Mouse (Mus musculus): Measurements from ENCODE around the gene Itgad.

Itgad gene

DNA sequence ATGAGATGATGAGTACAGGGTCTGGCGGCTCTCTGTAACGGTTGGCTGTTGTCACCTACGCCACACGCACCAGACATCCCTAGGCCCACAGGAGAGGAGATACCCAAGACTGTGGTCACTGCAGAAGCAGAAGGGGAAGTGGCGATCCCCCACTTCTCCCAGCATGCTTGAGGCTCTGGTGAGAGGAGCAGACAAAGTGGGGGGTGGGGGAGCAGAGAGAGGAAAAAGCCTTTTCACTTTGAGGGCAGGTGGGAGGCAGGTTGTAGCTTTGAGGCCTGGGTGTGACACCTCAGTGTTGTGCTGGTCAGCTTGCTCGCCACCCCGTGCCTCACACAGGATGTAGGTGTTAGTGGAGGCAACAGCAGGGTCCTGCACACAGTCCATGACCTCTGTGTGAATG is 25.9 kb downstream of the Itgad start:
- no peak for DNase-seq (ENCODE audit: low read depth)

GRCm38 (mm10) chr7:128180546-128180945 is 26.4 kb downstream of the Itgad start:
- no peak for DNase-seq (ENCODE audit: low read depth)

- DNase-seq (ENCODE audit: low read depth): no peak
Observed at GRCm38 (mm10) chr7:128181691-128182090, 27.5 kb downstream of the Itgad start.

DNA sequence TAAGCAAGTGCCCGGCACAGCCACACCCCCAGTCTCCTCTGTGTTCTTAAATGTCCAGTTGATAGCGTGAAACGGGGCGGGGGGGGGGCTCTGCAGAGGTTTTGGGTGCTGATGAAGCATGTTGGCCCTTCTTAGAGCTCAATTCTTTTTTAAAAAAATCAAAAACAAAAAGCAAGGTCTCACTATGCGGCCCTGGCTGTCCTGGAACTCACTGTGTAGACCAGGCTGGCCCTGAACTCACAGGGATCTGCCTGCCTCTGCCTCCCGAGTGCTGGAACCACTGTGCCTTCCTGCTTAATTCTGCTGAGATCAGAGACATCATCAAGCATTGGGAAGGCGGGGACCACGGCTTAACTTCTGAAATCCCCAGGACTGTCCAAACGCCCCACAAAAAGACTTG is 47.4 kb downstream of the Itgad start:
- DNase-seq (ENCODE audit: low read depth): no peak

GRCm38 (mm10) chr7:128203071-128203470 is 48.9 kb downstream of the Itgad start:
- DNase-seq (ENCODE audit: low read depth): no peak

DNA sequence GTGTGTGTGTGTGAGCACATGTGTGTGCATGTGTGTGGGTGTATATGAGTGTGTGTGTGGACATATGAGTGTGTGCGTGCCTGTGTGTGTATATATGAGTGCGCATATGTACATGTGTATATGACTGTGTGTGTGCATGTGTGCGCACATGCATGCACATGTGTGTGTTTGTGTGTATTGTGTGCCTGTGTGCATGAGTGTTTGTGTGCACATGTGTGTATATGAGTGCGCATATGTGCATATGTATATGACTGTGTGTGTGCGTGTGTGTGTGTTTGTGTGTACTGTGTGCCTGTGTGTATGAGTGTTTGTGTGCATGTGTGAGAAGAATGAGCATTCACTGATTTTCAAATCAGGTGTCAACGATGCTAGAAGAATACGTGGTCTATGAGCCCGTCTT is 50.0 kb downstream of the Itgad start:
- no peak for DNase-seq (ENCODE audit: low read depth)

GRCm38 (mm10) chr7:128205695-128206094 is 51.5 kb downstream of the Itgad start:
- no peak for DNase-seq (ENCODE audit: low read depth)

DNA sequence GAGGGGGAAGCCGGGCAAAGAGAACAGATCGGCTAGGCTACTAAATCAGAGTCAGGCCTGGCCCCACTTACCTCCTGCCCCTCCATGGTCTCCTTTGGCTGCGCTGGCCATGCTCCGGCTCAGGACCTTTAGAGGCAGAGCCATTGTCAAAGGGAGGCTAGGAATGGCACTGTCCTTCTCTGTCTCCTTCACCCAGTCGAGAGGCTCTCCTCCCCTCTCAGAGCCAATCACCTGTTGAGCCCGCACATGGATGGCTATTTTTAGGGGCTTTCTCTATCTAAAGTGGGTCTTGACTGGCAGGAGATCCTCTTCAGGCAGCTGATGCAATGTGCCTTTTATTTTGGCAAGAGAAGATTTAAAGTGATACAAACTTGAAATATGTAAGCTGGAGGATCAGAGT is 52.0 kb downstream of the Itgad start, which contains the start of gene Cox6a2:
Cox6a2 (minus strand) TSS at position 236 of the 400 bp plus-strand sequence.
- DNase-seq (ENCODE audit: low read depth): no peak

DNA sequence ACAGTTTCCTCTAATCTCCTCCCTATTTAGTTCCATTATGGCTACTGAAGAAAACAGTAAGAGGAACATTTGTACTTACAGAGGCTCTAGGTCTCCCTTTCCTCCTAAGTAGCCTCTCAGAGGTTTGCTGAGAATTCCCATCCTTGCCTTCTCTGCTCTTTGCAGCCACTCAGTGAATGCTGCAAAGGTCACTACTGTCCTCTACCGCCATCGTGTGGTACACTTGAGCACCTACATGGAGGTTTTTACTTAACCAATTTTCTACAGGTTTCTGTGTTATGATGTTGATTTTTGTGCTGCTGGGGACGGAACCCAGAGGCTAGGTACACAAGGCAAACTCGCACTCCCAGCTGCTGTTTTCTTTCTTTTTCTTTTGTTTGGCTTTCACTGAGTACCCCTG is 54.0 kb downstream of the Itgad start:
- DNase-seq (ENCODE audit: low read depth): peak; percentile 83

GRCm38 (mm10) chr7:128209826-128210225 is 55.6 kb downstream of the Itgad start:
- no peak for DNase-seq (ENCODE audit: low read depth)

GRCm38 (mm10) chr7:128219952-128220351 is 65.8 kb downstream of the Itgad start:
- no peak for DNase-seq (ENCODE audit: low read depth)

DNA sequence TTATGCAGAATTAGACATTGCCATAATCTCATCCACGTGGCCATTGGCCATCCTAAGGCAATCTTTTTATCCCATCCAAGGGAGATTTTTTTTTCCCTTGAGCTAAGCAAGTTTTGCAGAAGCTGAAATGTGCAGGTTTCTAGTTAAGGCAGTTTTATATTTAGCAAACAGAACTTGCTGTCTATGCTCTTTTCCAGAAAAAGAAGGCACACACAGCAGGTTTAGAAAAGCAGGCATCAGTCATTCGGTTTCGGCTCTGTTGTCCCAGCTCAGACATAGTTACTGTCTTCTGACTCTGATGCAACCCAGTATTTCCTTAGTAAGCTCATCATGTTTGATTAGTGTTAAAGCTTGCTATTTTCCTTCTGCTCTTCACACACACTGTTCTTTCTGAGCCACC is 66.8 kb downstream of the Itgad start:
- DNase-seq (ENCODE audit: low read depth): no peak

DNA sequence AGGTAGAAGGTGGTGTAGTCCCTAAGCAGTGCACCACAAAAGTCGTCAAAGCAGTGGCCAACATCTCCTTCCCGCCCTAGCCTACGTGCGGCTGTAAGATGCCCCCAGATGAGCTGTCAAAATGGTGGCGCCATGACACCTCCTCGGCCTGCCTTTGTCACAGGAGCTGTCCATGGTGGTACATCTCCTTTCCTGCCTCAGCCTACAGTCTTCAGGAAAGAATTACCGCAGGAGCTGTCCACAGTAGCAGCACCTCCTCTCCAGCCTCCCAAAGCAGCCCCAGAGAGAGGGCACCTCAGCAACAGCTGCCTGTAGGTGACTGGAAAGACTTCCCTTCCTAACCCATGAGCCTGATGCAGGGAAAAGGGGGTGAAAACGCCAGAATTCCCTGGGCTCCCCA is 77.6 kb downstream of the Itgad start:
- peak; percentile 46 for DNase-seq (ENCODE audit: low read depth)

DNA sequence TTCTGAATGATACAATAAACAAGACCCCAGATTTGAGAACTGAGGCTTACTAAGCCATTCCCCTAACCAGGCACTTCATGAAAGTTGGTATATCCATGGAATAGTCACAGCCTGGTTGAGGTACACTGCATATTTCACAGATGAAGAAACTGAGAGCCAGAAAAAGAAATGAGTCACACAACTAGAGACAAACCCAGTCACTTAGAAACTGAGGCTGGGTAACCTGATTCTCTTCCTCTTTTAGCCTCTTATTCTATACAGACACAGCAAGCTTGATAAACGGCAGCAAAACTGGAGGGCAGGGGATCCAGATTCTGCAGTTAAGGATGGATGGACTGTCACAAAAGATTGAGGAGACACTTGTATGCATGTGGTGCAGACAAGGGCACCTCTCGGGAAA is 80.6 kb downstream of the Itgad start:
- DNase-seq (ENCODE audit: low read depth): no peak

DNA sequence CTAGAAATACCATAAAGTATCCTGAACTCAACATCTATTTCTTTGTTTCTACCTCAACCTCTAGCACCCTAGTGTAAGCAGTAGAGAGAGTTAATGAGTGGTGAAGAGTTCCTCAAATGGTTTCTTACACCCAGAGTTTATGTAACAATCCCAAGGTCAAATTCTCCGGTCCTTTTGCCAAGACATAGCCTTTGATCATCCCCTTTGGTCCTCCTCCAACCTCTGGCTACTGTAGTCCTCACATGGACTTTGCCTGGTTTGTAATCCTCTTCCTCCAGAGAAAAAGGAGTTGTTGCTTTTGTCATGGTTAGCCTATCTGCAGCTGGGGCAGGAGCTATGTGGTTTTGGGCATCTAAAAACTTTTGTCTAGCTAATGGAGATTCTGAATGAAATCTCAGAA is 81.3 kb downstream of the Itgad start:
- DNase-seq (ENCODE audit: low read depth): no peak

- peak; percentile 14 for DNase-seq (ENCODE audit: low read depth)
Observed at GRCm38 (mm10) chr7:128236426-128236825, 82.2 kb downstream of the Itgad start.

- DNase-seq (ENCODE audit: low read depth): peak; percentile 88
Observed at GRCm38 (mm10) chr7:128236856-128237592, 82.8 kb downstream of the Itgad start, which contains the start of gene Armc5. Gene Armc5 (plus strand): TSS chr7:128237342.

DNA sequence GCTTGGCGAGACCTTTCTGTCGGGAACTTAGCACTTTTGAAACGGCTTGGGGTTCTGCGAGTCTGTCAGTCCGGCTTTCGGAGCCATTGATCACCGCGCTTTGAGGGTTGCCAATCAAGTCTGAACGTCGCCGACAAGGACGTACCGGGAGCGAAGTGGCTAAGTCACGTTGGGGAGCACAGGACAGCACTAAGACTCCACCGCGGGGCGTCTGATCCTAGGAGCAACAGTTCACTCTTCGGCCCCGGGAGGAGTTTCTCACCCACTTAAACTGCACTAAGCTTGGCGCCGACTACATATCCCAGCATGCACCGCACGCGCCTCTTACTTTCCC is 83.4 kb downstream of the Itgad start:
- no peak for DNase-seq (ENCODE audit: low read depth)

- DNase-seq (ENCODE audit: low read depth): peak; percentile 100
Observed at GRCm38 (mm10) chr7:128237927-128238778, 84.0 kb downstream of the Itgad start, which contains the start of gene 9130023H24Rik. Gene 9130023H24Rik (minus strand): TSS chr7:128238031.

- peak; percentile 86 for DNase-seq (ENCODE audit: low read depth)
Observed at GRCm38 (mm10) chr7:128238991-128239390, 84.8 kb downstream of the Itgad start.

DNA sequence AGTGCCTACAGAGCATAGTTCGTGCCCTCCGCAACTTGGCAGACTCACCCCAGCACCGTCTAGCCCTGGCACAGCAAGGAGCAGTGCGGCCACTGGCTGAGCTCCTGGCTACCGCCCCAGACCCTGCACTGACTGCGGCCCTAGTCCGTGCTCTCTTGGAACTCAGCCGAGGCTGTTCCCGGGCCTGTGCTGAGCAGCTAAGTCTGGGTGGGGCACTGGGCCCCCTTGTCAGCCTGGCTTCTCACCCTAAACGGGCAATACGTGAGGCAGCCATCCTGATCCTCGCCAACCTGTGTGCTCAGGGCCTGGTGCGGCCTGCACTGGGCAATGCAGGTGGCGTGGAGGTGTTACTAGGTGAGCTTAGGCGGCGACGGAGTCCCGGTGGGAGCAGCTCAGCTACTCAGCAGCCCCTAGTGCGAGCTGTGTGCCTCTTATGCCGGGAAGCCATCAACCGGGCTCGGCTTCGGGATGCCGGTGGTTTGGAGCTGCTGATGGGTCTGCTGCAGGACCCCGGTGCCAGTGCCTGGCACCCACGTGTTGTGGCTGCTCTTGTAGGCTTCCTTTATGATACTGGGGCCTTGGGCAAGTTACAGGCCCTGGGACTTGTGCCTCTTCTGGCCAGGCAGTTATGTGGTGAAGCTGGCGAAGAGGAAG is 86.1 kb downstream of the Itgad start:
- no peak for DNase-seq (ENCODE audit: low read depth)

DNA sequence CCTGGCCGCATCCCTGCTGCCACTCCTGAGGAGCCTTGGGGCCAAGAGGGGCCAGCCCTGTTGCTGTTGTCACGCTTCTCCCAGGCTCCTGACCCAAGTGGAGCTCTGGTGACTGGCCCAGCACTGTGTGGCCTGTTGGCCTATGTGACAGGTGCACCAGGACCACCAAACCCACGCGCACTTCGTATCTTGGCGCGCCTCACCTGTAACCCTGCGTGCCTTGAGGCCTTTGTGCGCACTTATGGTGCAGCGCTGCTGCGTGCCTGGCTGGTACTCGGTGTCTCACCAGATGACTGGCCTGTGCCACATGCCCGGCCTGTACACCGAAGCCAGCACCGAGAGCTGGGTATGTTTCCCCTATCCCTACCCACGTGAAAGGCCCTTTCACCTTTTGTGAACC is 88.2 kb downstream of the Itgad start:
- no peak for DNase-seq (ENCODE audit: low read depth)

GRCm38 (mm10) chr7:128243921-128244320 is 89.7 kb downstream of the Itgad start:
- no peak for DNase-seq (ENCODE audit: low read depth)

Data from induced T-regulatory cell, adult 2 months (primary cell).